Mouse (Mus musculus) MEL (cell line): ENCODE measurements around the gene Mospd3.

Experiments used
- CTCF ChIP-seq, 3 experiments: IDR thresholded peaks in 2 of 3; conservative IDR thresholded peaks in 1 of 3; 2 replicates each; pipeline ENCODE4 v1.5.1; 2011 to 2012; ENCODE audit warnings: low read length in 3 of 3, low read depth in 2 of 3, mild to moderate bottlenecking in 2 of 3, improper control_type of control experiment in 1 of 3, inconsistent platforms in 1 of 3, mixed read lengths in 1 of 3, moderate library complexity in 1 of 3; ENCODE audit not compliant: control insufficient read depth in 1 of 3, insufficient read depth in 1 of 3, poor library complexity in 1 of 3, severe bottlenecking in 1 of 3
- EP300 ChIP-seq, 2 experiments: IDR thresholded peaks; 2 replicates each; pipeline ENCODE4 v1.6.1; 2011; ENCODE audit warnings: improper control_type of control experiment in 2 of 2, low read length in 2 of 2, low read depth in 1 of 2, mild to moderate bottlenecking in 1 of 2
- ETS1 ChIP-seq: IDR thresholded peaks from 2 replicates; pipeline ENCODE4 v1.6.1; 2012; ENCODE audit warnings: low read depth, mild to moderate bottlenecking, inconsistent platforms, low read length, improper control_type of control experiment, moderate library complexity
- MAFK ChIP-seq: IDR thresholded peaks from 2 replicates; pipeline ENCODE4 v1.6.1; 2011; ENCODE audit warnings: low read depth, mild to moderate bottlenecking, low read length, improper control_type of control experiment, borderline replicate concordance
- MAX ChIP-seq: IDR thresholded peaks from 2 replicates; pipeline ENCODE4 v1.6.1; 2011; ENCODE audit warnings: low read length, improper control_type of control experiment
- MAZ ChIP-seq: IDR thresholded peaks from 2 replicates; pipeline ENCODE4 v1.6.1; 2012; ENCODE audit warnings: low read depth, mild to moderate bottlenecking, inconsistent platforms, low read length, improper control_type of control experiment
- MYB ChIP-seq: IDR thresholded peaks from 2 replicates; pipeline ENCODE4 v1.6.1; 2011; ENCODE audit warnings: mild to moderate bottlenecking, low read depth, low read length, improper control_type of control experiment
- NRF1 ChIP-seq: IDR thresholded peaks from 2 replicates; pipeline ENCODE4 v1.6.1; 2014; ENCODE audit warnings: low read depth, mild to moderate bottlenecking, inconsistent platforms, low read length, improper control_type of control experiment, moderate library complexity; ENCODE audit not compliant: poor library complexity, insufficient read depth, severe bottlenecking
- POLR2A ChIP-seq, 2 experiments: IDR thresholded peaks; 2 replicates each; pipeline ENCODE4 v1.6.1; 2011 to 2012; ENCODE audit warnings: low read length in 2 of 2, mild to moderate bottlenecking in 2 of 2, control low read depth in 1 of 2, improper control_type of control experiment in 1 of 2, low read depth in 1 of 2, moderate library complexity in 1 of 2; ENCODE audit not compliant: control insufficient read depth in 1 of 2, insufficient read depth in 1 of 2, poor library complexity in 1 of 2
- UBTF ChIP-seq: IDR thresholded peaks from 2 replicates; pipeline ENCODE4 v1.6.1; 2012; ENCODE audit warnings: low read depth, mild to moderate bottlenecking, inconsistent platforms, low read length, improper control_type of control experiment, moderate library complexity, borderline replicate concordance; ENCODE audit not compliant: insufficient read depth
- USF1 ChIP-seq: IDR thresholded peaks from 2 replicates; pipeline ENCODE4 v1.6.1; 2014; ENCODE audit warnings: low read depth, mild to moderate bottlenecking, inconsistent platforms, low read length, improper control_type of control experiment, moderate library complexity

DNA sequence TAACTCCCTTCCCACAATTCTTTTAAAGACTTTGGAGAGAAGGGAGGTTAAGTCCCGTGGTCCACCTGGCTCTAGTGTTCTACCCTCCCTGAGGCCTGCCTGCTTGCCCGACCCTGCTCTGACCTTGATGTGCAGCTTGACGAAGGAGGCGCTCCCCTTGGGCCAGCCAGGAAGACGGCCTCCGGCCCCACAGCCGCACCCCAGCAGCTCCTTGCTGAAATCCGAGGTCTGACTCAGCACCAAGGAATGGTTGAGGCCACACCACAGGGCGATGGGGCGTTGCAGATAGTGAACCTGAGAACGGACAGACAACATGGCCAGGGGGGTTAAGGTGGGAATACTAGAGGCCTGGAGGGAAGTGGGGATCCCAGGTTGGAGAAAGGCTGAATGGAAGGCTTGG, 12.7 kb upstream of the Mospd3 start, which contains the start of gene Pcolce:
- TF ChIP-seq POLR2A (IDR thresholded peaks at IDR 0.05; ENCODE audit: control insufficient read depth in 1 of 2, insufficient read depth in 1 of 2, low read depth in 1 of 2, low read length in 2 of 2, poor library complexity in 1 of 2) (no peak), UBTF (no peak), MAX (no peak), ETS1 (no peak), MAZ (no peak), MAFK (no peak), CTCF (IDR thresholded peaks at IDR 0.05 in 2 of 3, conservative IDR thresholded peaks at IDR 0.05 in 1 of 3; ENCODE audit: control insufficient read depth in 1 of 3, insufficient read depth in 1 of 3, low read depth in 2 of 3, low read length in 3 of 3, poor library complexity in 1 of 3, severe bottlenecking in 1 of 3) (no peak), NRF1 (no peak), EP300 (IDR thresholded peaks at IDR 0.05; ENCODE audit: low read depth in 1 of 2, low read length in 2 of 2) (no peak), USF1 (no peak), MYB (no peak)
